Mouse (Mus musculus) kidney, postnatal 14 days (tissue): ENCODE data around the gene Hivep3.
A peak's percentile ranks its signal among the peaks of the same experiment; 100 is the strongest.

Experiments
- DNase-seq: peaks from one replicate; pipeline ENCODE4 v3.0.0; 2022; ENCODE audit warnings: mixed read lengths

Gene Hivep3

DNA sequence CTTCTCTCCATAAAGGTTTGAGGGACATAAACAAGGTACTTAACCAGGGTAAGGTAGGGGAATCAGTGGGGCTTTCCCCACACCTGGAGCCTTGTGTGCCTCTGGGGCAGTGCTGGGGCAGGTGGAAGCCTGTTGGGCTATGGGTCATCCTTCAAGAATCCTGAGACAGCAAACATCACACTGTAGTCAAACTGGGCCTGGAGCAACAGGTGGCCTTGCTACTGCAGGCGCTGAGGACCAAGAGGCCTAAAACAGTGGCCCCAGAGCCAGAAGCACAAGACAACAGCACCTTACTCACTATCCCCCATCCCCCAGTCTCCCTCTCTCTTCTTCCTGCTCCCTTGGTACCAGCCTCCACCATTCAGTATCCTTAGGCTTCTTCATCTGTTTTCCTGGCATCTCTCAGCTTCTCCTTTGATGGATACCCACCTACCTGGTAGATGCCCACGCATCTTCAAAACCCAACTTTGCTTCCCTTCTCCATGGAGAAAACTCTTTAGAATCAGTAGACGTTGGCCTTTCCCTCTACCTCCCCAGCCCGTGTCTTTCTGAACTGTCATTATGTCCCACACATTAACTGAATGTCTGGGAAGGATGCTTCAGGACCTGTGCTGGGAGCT lies 289.7 kb downstream of the Hivep3 start:
- DNase-seq, result no peak

- peak; percentile 39 for DNase-seq
Observed at GRCm38 (mm10) chr4:120024071-120024470, 290.5 kb downstream of the Hivep3 start.

GRCm38 (mm10) chr4:120027671-120028070 lies 294.1 kb downstream of the Hivep3 start:
- DNase-seq, result no peak

- no peak for DNase-seq
Observed at GRCm38 (mm10) chr4:120029937-120030336, 296.4 kb downstream of the Hivep3 start.

GRCm38 (mm10) chr4:120032320-120032983 lies 298.9 kb downstream of the Hivep3 start:
- peak; percentile 74 for DNase-seq

DNA sequence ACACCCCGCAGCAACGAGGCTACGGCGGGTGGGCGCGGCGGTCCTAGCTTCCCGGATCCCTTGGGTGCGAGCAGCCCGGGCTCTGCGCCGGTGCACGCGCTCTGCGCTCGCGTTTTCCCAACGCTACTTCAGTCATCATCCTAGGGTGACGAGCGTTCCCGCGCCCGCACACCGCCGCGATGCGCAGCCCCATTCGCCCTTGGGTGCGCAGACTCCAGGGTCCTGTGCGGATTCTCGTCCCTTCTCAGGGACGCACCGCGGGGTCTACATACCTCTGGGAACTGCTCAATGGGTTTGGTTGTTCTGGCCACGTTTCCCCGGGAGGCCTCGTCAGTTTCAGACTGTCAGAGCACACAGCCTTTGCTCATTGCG lies 299.4 kb downstream of the Hivep3 start:
- DNase-seq, result no peak

DNA sequence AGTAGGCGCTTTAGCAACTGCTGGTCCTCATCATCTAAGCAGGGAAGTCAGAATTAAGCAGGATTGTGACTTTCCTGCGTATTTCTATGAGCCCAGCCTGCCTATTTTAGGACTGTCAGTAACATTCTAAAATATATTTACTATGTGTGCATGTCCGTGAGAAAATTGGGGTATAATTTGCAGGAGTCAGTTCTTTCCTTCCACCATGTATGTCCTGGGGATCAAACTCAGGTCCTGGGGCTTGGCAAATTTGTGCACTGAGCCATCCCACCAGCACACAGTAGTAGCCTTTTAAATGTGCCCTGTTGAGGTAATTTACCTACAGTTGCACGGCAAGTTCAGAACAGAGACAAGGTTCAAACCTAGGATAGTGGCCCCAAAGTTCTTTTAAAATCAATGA lies 302.7 kb downstream of the Hivep3 start:
- DNase-seq, result no peak

GRCm38 (mm10) chr4:120037007-120037406 lies 303.4 kb downstream of the Hivep3 start:
- no peak for DNase-seq

- no peak for DNase-seq
Observed at GRCm38 (mm10) chr4:120041520-120041919, 307.9 kb downstream of the Hivep3 start.

DNA sequence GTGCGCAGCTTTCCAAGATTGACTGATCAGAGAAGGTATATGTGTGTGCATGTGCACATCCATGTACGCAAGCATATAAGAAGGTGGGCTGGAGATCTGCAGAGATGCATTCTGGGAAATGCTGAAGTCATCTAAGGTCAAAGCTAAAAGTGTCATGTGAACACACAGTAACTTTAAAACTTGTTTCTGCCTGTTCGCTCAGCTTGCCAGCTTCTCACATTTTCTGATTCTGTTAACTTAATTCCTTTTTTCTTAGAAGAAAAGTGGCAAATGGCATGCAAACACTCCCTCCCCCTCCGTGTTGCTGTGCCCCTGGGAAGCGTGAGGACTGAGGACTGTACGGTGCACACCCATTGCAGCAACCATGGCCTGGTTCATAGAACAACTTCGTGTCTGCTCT lies 308.9 kb downstream of the Hivep3 start:
- no peak for DNase-seq

GRCm38 (mm10) chr4:120044612-120045011 lies 311.0 kb downstream of the Hivep3 start:
- DNase-seq, result no peak

DNA sequence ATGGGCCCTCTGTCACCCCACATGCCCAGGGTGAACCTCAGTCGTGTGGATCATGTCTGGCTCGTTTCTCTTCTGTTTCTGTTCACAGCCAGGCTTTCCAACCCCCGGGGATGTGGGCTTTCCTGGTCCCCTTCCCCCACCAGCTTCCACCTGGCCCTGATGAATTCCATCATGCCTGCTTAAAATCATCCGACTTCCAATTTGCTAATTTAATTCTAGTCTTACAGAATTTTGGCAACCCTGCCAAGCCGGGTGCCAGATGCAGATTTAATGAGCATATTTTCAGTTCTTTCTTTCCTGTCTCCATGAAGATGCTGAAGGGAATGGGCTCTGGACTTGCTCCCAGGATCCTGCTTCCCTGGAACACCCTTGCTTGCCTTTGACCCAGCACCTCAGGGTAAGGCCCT lies 311.6 kb downstream of the Hivep3 start:
- no peak for DNase-seq

DNA sequence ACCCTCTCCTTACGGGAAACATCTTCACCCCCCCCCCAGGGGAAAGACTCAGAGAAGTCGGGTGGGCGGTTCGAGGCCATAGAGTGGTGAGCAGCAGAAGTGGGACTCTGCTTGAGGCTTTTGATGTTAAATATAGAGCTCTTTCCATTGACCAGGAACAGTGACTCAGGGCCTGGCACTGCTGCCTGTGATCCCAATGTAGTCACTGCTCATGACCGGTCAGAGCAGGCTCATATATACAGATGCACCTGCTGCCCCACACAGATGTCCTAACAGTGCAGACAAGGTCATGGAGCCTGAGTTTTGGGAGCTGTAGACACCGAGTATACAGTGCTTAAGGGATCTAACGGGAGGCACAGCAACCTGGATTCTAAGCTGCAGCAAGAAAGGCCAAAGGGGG lies 312.3 kb downstream of the Hivep3 start:
- no peak for DNase-seq

DNA sequence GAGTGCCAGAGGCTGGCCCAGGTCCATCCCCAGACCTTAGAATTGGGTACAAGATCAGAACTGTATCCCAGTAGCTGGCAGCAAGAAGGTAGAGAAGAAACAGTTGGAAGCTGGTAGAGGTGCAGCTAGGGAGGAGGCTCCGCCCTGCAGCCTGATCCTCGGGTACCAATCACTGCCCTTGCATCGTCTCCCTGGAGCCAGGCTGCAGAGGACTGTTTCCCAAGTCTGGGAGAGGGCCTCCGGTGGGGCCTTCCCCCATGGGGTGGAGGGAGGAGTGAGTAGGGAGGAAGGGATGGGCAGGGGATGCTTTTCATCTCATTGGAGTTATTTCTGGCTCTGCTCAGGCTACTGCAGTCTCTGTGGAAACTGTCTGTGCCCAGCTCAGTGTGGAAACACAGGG lies 313.5 kb downstream of the Hivep3 start:
- no peak for DNase-seq

GRCm38 (mm10) chr4:120048274-120048673 lies 314.7 kb downstream of the Hivep3 start:
- DNase-seq, result no peak

DNA sequence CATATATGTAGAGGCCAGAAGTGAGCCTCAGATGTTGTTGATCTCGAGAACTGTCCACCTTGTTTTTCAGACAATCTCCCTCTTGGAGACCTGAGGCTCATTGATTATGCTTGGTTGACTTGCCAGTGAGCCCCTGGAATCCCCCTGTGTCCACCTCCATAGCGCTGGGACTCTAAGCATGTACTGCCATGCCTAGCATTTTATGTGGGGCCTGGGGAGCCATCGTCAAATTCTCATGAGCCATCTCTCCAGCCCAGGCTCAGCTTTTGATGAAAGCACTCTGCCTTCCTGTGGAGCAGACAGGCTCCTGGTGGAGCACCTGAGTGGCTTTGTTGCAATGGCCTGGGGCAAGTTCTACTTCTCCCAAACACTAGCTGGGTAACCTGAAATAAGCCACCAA lies 316.3 kb downstream of the Hivep3 start:
- no peak for DNase-seq

- no peak for DNase-seq
Observed at GRCm38 (mm10) chr4:120052481-120052880, 318.9 kb downstream of the Hivep3 start.

- DNase-seq, result no peak
Observed at GRCm38 (mm10) chr4:120053026-120054005, 319.7 kb downstream of the Hivep3 start.

- DNase-seq, result peak; percentile 10
Observed at GRCm38 (mm10) chr4:120054145-120054544, 320.6 kb downstream of the Hivep3 start.

- DNase-seq, result no peak
Observed at GRCm38 (mm10) chr4:120056451-120056850, 322.9 kb downstream of the Hivep3 start.

DNA sequence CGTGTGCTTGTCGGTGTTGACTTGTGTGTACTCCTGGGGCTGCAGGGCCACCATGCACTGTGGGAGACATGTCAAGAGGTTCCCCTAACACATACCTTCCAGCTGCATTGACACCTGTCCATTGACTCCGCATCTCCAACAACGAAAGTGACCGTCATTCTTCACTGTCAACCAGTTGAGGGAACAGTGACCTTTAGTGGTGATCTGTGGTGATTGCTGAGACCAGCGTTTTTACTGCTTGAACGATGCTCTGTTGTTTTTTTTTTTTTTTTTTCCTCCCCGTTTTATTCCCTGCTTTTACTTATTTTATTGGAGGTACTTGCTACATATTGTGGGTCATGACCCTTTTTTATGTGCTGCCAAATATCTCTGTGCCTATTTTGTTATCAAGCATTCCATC lies 323.9 kb downstream of the Hivep3 start:
- no peak for DNase-seq

GRCm38 (mm10) chr4:120058157-120058556 lies 324.6 kb downstream of the Hivep3 start:
- DNase-seq, result no peak

DNA sequence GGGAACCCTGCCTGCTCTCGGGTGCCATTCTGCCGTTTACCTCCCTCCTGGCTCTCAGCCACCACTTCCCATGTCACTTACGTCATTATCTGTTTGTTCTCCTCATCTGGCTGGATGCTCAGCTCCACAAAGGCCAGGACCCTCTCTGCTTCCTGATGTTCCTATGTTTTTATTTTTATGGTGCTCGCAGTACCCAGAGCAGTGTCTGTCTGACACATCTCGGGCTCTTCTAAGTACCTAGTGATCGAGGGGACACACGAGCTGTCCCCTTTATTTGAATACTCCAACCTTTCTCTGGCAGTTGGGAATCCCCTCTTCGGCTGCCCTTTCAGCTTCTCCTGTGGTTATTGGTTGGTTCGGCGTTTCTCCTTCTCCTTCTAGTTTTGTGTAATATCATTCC lies 325.2 kb downstream of the Hivep3 start:
- no peak for DNase-seq

DNA sequence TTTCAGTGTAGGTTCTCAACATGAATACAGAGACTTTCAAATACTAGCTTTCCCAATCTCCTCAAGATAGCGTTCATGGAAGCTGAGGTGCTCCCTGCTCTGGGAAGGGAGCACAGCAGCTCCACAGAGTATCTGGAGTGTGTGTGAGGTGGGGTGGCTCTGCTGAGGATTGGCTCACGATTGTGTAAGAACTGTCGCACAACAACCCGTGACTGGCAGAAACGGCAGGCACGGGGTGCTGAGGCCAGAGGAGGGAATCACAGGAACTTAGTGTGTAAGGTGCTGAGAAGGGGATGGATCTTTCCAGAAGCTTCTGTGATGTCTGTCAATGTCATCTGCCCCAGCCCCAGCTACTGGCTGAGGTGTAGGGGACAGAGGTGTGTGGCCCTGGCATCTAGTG lies 328.1 kb downstream of the Hivep3 start:
- DNase-seq, result no peak
